Mouse (Mus musculus) megakaryocyte, embryonic 14.5 days (primary cell): Measurements from ENCODE around the gene Phyh.

Experiments
- FLI1 ChIP-seq: IDR thresholded peaks from 2 replicates; pipeline ENCODE4 v1.6.1; 2012; ENCODE audit warnings: low read length, inconsistent platforms, mixed read lengths
- GATA1 ChIP-seq: IDR thresholded peaks from 3 replicates; pipeline ENCODE4 v1.6.1; 2012; ENCODE audit warnings: mixed read lengths, low read length, inconsistent platforms, borderline replicate concordance

DNA sequence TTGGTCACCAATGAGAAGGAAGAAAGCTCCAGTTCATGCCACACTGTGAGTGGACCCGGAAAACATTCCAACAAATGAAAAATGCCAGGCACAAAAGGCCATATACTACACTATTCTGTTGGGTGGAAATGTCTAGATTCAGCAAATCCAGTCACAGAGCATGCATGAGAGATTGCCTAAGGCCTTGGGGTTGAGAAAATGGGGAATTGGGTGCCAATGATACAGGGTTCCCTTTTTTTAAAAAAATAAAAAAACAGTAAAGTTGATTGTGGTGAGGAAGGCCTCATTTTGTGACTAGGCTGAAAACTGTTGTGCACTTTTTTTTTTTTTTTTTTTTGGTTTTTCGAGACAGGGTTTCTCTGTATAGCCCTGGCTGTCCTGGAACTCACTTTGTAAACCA lies 50.3 kb downstream of the Phyh start:
- TF ChIP-seq GATA1 (no peak), FLI1 (no peak)
